Mouse (Mus musculus): ENCODE data around the gene Guca1a.

GRCm38 (mm10) chr17:47361343-47361742 lies 39.0 kb downstream of the Guca1a start:
- TF ChIP-seq CTCF (IDR thresholded peaks at IDR 0.05; ENCODE audit: low read depth) (no peak), EP300 (IDR thresholded peaks at IDR 0.05; ENCODE audit: low read depth) (no peak)
